Mouse (Mus musculus) gastrocnemius, postnatal 4 days (tissue): ENCODE measurements around the gene Prg3. TPM values are rescaled to one million over a fixed set of nuclear protein-coding genes. Genes with fewer than 3 reads are reported as not detected.
A peak's percentile ranks its signal among the peaks of the same experiment; 100 is the strongest.

Experiments used
- DNase-seq, 2 experiments: peaks; one replicate each; pipeline ENCODE4 v3.0.0; 2021 to 2022; ENCODE audit warnings: low spot score in 2 of 2, mixed read lengths in 2 of 2
- long read RNA-seq, 2 experiments: library from polyadenylated mRNA; stranded (forward); transcript quantifications; one replicate each; pipeline ENCODE4 v2.0.0; 2021
- total RNA-seq, 2 experiments: library from RNA; stranded (reverse); gene quantifications; 2 replicates each; pipeline ENCODE4 v1.2.3; 2021

The Prg3 gene
- total RNA-seq: not detected
- long read RNA-seq, experiment 1: 0 reads
- long read RNA-seq, experiment 2: 0 reads

DNA sequence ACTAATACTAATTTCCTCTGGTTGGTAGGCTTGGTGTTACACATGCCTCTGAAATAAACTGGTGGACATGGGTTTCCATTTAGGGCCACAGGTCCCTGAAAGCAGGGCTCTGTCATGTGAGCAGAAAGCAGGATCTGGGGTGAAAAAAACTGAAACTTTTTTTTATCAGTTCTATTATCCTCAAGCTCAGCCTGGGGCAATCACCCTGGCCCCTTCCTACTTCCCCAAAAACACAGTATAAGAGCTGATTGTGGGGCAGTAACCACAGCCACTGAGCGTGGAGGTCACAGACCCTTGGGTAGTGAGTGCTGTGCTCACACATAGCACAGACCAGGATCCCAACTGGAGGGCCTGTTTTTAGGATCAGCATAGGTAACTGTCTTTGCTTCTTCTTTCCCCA lies at the start of gene Prg3:
Gene Prg3, plus strand, starts transcription at position 286 of the 400 bp plus-strand sequence.
- no peak for DNase-seq

DNA sequence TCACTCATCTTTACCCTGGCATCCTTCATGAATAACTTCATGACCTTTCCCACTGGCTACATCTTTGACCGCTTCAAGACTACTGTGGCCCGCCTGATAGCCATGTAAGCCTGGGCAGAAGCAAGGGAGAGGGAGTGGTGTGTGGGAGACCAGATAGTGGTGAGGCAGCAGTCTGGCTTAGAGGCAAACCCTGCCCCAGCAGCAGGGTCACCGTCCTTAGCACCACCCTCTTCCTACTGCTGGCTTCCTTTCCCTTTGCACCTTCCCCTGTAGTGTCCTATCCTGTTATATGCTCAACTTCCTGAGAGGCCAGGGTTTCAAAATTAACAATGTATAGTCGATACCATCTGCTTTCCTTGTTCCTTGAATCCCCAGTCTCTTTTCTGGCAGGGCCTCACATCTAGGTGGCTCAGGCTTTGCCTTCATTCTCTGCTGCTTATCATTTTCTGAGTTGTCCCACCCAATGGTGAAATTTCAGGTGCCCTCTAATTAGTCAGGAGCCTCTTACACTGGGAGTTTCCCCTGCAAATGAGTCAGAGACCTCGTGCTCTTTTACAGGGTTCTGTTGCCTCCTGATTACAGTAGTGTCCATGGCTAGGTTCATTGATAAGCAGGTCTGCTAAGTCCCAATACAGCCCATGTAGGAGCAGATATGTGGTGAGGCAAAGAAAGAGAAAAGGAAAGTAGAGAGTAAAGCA lies 49.6 kb upstream of the Prg3 start:
- no peak for DNase-seq

DNA sequence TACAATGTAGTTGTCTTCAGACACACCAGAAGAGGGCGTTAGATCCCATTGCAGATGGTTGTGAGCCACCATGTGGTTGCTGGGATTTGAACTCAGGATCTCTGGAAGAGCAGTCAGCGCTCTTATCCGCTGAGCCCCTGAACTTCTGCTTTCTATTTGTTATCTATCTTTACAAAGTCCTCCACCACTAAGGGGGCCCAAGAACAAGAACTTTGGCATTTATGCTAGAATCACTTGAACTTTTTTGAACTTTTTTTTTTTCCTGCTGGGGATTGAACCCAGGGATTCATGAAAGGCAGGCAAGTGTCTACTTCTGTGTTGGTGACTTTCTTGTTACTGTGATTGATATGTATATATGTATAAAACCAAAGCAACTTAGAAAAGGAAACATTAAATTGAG lies 48.7 kb upstream of the Prg3 start:
- no peak for DNase-seq

DNA sequence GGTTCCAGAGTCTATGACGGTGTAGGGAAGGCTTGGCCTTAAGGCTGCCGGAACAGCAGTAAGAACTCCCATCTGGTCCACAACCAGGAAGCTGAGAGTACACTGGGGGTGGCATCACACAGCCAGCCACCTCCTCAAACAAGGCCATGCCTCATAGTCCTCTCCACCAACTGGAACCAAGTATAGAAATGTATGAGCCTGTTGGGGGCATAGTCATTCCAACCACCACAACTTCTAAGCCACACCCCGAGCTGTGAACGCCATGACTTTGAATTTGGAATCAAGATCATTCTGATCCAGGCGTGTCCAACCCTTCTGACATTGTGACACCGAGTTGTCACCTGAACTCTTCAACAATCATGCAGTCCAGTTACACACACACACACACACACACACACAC lies 48.3 kb upstream of the Prg3 start:
- no peak for DNase-seq

DNA sequence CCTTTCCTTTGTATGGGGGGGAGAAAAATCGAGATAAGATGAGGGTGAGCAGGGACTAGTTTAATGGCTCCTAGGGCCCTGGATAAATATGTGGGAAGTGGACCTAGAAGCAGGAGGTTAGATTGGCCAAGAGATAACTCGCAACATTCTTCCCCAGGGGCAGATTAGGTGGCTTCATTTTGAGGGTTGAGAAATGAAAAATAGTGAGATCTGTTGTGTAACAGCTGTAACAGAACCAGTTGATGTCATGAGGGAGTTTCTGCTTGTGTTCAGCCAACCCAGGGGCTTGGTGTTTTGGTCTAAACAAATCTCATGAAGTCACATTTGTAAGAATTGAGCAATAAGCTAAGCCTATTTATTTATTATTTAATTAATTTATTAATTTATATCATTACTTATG lies 46.7 kb upstream of the Prg3 start:
- no peak for DNase-seq

DNA sequence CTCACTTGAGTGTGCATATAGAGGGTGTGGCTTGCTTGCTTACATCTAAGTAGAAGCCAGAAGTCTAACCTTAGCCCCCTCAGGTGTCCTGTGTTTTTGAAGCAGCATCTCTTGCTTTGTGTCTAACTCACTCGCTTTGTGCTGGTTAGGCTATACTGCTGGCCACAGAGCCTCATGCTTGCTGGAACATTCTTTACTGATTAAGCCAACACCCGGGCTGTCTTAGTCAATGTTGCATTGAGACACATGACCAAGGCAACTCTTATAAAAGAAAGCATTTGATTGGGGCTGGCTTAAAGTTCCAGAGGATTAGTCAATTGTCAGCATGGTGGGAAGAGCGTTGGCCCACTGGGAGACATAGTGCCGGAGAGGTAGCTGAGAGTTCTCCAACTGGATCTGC lies 46.2 kb upstream of the Prg3 start:
- DNase-seq: no peak

DNA sequence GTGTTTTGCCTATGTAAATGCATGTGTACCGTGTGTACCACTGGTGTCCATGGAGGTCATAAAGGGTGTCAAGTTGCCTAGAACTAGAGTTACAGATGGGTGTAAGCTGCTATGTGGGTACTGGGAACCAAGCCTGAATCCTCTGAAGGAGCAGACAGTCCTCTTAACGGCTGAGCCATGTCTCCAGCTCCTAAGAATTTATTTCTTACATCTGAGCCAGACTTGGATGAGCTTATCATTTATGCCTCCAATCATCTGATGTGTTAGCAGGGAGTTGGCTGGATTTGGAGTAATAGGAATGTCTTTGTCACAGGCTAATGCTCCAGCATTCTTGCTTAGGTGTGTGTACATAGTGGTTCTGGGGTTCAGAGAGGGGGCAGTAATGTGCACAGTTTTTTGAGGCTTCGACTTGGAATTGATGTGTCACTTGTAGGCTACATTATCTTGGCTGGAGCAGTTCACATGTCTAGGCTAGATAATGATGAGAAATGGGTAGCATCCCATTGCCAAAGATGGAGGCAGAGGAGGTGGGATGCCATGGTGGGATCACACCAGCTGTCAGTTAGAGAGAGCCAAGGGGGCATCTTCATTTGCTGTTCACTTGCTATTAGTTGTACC lies 40.8 kb upstream of the Prg3 start:
- DNase-seq: no peak

DNA sequence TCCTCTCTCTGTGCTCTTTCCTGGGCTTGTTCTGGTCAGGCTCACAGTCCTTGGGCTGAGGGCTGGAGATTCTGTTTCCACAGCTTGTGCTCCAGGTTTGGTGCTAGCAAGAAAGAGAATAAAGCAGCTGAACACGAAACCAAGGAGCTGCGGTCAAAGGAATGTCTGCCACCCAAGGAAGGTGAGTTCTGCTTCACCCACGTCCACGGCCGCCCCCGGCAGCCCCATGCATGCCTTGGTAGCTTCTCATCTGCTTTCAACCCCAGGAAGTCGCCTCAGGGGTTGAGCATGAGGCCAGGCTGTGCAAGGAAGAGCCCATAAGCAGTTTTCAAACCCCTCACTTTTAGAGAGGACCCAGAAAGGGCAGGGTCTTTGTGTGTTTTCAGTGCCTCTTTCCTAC lies 39.8 kb upstream of the Prg3 start:
- DNase-seq: no peak

DNA sequence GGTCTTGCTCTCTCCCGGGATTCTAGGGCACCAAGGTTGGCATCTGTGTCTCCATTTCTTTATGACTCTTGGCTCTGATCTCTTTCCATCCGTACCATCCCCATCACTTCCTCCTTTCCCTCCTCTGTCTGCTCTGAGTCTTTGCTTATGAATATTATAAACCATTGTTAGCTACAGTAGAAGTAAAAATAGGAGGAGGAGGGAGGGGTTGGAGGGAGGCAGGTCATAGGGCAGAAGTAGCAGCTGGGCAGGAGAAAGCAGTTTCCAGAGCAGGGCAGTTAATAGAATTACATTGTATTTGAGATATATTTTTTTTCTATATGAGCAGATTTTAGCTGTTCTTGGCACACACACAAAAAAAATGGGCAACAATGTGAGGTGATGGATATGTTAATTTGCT lies 39.3 kb upstream of the Prg3 start:
- no peak for DNase-seq

DNA sequence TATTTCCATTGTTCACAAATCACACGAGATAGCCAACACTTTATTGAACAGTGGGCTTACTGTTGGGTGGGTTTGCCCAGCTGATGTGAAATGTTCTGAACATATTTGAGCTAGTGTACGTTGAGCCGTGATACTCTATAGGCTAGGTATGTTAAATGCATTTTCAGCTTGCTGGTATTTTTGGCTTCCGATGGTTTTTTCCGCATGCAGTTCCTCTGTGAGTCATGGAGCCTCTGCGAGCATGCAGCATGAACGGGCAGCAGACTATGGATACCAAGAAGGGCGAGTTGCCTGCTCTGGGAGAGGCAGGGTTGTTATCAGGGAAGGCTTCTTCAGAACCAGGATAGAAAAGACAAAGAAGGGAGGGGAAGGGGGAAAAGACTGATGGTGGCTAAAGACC lies 37.0 kb upstream of the Prg3 start:
- DNase-seq: no peak

DNA sequence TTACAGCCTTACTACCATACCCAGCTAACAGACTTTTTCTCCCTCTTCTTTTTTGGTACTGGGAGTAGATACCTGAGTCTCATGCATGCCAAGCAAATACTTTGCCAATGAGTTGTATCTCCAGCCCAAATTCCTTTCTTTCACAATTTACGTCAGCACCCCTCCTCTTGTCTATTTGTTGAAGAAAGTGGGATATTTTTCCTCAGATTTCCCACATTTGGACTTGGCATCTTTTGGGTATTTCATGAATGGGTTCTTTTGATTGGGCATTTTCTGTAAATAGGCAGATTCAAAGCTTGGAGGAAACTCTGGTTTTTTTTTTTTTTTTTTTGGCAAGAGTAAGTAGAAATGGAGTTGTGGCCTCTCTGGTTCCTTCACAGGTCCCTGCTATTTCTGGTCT lies 35.8 kb upstream of the Prg3 start:
- no peak for DNase-seq

DNA sequence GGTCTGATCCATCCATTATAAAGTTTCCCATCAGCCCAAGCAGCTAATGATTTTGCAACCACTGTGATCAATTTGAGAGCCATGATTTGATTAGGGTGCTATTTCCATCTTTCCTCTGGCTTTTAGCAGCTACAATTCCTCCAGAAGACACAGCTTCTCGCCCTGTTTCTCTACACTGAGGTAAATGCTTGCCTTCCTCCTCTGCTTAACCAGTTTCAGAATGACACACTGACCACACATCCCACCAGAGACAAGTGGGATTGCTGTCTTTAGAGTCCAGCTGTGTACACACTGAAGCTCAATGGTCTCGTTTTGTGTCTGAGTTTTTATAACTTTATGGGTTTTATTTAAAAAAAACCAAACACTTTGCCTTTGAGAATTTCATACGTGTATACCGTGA lies 35.3 kb upstream of the Prg3 start:
- DNase-seq: no peak

DNA sequence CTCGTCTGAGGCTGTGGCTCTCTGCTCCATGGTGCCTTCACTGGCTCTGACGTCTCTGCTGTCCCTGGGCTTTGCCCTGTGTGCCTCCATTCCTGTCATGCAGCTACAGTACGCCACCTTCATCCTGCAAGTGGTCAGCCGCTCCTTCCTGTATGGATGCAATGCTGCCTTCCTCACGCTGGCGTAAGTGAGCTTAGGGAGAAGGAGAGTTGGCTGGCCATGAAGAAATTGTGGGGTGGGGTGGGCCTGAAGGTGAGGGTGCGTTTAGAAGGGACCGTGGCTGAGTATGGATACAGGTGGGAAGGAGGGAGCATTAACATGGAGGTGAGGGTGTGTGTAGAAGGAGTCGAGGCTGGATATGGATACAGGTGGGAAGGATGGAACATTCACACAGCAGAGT lies 32.6 kb upstream of the Prg3 start:
- no peak for DNase-seq

DNA sequence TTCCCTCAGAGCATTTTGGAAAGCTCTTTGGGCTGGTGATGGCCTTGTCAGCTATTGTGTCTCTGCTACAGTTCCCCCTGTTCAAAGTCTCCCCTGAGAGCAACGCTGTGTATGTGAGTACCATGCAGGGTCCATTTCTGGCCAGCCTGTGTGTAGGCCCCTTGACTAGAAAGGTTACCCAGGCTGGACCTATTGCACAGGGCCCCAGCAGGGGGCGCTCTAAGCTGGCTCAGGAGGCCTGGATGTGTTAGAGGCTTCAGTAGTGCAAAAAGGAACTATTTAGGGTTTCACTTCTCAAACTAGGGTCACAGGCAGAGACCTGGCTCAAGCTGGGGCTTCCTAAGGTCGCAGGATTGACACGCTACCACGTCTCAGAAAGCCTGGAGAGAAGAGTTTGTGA lies 31.7 kb upstream of the Prg3 start:
- DNase-seq: peak; percentile 31 to 55

DNA sequence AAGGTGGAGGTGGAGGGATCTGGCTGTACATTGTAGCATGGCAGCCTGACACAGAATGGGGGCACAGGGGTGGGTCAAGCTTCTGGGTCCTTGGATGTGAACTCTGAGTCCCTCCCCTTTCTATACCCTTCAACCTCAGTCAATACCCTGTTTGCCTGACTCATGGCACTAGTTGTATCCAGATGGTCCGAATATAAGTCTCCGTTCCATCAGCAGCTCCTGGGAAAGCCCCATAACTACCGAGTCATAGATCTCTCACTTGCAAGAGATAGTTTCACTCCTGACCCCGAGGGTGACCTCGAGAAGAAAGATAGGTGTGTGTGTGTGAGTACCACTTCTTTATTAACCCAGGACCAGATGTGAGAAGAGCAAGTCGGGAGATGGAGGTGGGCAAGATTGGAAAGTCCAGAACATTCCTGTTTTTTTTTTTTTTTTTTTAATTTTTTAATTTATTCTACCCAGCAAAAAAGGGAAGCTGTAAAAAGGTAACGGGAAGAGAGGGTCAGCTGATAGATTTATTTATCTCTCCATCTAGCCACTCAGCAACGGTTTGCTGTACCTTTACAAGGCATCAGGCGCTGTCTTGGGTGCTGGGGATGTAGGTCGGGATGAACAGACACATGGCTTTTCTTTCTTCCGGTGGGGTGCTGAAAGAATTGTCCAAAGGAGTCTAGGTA lies 29.3 kb upstream of the Prg3 start:
- DNase-seq: no peak

DNA sequence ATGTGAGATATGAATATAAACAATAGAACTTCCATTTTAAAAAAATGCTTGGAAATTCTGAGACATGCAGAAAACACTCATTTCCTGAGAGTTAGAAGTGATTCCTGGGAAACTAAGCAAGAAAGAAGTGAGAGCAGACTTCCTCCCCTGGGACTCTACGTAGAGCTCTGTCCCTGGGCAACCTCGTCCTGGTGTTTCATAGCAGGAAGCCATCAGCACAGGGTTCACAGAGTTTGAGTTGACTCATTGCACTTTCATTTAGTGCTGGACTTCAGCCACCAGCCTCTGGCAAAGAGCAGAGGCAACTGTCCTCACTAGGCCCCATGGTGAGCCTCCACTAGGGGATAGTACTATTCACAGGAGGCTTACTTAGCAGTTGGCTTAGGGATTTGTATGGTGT lies 26.7 kb upstream of the Prg3 start:
- DNase-seq: peak in 1 of 2 experiments; percentile 28

DNA sequence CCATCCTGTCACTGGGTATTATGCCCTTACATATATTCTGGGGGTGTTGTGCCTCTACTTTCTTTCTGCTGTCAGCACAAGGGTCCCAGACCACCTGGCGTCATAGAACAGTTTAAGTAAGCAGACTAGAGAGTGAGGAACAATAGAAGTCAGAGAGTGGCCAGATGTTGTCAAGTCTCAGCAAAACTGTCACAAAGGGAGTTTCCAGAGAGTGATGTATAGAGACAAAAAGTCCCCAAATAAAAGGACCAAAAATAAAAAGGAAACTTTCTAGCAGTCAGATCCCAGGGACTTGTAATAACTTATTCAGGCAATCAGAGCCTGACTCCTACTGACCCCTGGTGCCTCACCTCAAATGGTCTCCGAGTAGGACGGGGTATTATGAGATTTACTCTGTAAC lies 26.1 kb upstream of the Prg3 start:
- no peak for DNase-seq

DNA sequence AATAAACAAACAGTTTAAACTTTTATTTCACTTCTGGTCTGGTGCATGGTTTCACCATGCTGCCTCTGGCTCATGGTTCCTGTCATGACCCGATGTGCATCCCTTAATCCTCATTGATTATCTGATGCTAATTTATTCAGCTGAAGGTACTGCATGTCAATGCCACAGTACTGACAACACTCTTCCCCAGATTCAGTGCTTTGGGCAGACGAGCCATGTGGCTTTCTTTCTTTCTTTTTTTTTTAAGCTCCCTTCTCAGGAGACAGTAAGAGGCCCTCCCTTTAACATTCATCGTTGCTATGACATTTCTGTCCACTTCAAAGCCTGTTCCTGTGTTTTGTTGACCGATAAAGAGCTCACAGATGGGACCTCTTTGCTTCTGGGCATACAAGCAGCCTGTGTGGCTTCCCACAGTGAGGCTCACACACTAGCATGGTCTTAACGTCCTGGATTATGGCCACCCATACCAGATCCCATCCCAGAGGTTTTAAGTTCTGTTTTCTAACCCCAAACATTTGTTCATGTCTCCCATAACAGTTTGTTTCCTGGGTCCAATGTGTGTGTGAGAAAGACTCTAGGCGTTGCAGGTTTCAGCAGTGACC lies 25.0 kb upstream of the Prg3 start:
- no peak for DNase-seq

DNA sequence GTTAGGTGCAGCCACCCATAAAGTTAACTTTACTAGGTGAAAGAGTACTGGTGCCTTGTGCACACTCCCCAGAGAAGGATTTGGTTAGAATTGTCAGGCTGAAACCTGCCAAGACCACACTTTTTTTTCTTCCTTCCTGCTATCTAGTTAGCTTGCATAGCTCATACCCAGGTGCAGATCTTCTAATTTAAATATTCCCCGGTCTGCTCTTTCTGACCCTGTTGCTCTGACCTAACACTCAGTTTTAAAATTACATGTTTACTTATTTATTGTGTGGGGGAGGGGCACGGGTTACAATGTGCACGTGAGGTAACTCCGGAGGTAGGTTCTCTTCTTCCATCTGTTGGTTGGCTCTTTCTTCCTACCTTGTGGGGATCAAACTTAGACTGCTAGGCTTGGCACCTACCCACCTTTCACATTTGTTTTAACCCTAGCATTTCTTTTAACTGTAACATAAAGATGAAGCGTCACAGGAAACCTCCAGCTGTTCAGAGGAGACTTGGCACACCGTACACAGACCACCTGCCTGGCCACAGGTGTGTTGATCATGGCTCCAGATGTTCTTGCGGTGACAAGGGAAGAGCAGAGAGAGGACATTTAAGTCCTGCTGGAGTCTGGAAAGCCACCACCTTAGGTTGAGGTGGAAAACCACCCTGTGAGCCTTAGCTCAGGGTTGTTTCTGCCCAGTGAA lies 23.8 kb upstream of the Prg3 start:
- DNase-seq: no peak

DNA sequence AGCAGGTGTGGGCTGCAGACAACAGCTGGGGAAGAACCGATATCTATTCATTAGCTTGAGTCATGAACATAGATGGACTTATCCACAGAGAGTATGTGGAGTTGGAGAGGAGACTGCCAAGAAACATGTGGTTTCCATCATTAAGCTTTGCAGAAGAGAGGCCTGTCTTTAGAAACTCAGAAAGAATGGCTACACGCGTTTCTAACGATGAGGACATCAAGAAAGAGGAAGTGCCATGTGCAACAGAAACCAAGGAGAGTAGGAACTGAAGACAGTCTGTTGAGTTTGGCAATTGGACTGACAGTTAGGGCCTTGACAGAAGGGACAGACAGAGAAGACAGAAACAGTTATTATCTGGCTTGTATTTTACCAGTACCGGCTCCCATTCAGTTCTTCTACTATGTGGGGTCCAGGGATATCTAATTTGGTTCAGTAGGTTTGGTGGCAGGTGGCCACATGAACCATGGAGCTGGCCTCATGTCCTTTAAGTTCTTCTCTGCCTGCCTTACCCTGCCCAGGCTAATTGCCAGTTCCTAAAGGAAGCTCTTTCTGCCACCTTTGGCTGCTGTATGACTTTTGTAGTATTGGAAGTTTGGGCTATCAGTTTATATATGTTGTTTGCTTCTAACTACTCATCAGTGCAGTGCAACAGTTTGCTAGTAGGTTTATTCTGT lies 20.6 kb upstream of the Prg3 start:
- DNase-seq: no peak

DNA sequence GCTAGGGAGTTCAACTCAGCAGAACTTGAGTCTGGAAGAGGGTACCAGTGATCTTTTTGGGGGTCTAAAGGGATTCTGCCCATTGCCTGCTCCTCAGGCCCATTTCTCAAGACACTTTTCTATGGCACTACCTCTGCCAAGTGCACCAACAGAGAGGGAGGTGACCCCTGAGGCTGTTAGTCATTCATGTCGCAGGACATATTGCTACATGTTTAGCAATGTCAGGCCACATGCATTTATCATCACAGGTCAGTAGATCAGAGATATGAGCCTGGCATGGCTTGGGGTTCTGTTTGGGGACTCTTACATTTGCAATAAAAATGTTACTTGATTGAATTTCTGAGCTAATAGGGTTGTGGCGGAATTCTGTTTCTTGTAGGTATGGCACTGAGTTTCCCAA lies 12.4 kb upstream of the Prg3 start:
- no peak for DNase-seq
